Mouse (Mus musculus): ENCODE measurements at regions not wholly inside any gene's neighbourhood (a gene's known extent, or its start where the extent isn't known, plus 50 kb on each side); places are given as distances from the start of the nearest gene placed in this dataset.
A peak's percentile ranks its signal among the peaks of the same experiment; 100 is the strongest.

DNA sequence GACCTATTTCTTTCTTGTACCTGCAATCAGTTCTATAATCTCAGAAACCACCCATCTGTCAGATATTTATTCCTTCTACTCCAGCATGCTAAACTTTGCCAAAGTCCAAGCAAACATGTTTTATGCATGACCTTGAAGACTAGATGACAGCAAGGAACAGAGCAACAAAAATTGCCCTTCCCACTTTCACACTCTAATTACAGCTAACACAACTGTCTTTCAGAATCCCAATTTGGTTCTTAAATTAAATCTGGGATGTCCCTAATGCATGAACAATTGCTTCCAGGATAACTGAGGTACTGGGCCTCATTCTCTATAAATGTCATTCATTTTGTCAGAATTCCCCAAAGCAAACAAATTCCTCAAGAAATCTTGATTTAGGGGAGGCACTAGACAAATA lies 454.4 kb upstream of the Lrrc7 start:
- H3K27me3 ChIP-seq (ENCODE audit: control insufficient read depth, insufficient read depth, low read length), result no peaks in the 10 kb centered on the region
- no peak for DNase-seq
- TF ChIP-seq POLR2A (IDR thresholded peaks at IDR 0.05; ENCODE audit: borderline replicate concordance, insufficient read depth, low read length), result no peak
- no peak for TF ChIP-seq CTCF (IDR thresholded peaks at IDR 0.05; ENCODE audit: borderline replicate concordance, insufficient read depth, low read depth, low read length)
- H3K4me3 ChIP-seq (replicated peaks; ENCODE audit: insufficient read depth, low read depth, low read length), result no peak overlapping the region
- no peaks in the 10 kb centered on the region for H3K4me1 ChIP-seq (ENCODE audit: control insufficient read depth, insufficient read depth, low read length)
- no peak overlapping the region for H3K27ac ChIP-seq (ENCODE audit: insufficient read depth, low read length)

GRCm38 (mm10) chr3:159010954-159011638 lies 449.1 kb upstream of the Lrrc7 start:
- Histone ChIP-seq H3K27ac (ENCODE audit: insufficient read depth, low read length) (no peak overlapping the region), H3K4me1 (ENCODE audit: control insufficient read depth, insufficient read depth, low read length) (peaks cover 2% of the 10 kb centered on the region; the same call in 1 of the 2 replicates), H3K27me3 (ENCODE audit: control insufficient read depth, insufficient read depth, low read length) (no peaks in the 10 kb centered on the region), H3K4me3 (replicated peaks; ENCODE audit: insufficient read depth, low read depth, low read length) (no peak overlapping the region)
- DNase-seq, result peak; percentile 53 to 76
- TF ChIP-seq POLR2A (IDR thresholded peaks at IDR 0.05; ENCODE audit: borderline replicate concordance, insufficient read depth, low read length) (no peak), CTCF (IDR thresholded peaks at IDR 0.05; ENCODE audit: borderline replicate concordance, insufficient read depth, low read depth, low read length) (no peak)
- whole genome bisulfite sequencing, result 0% methylated on average over 1 of the region's 1 CpGs

- H3K27ac ChIP-seq (ENCODE audit: insufficient read depth, low read length), result no peak overlapping the region
- DNase-seq, result no peak
- no peak overlapping the region for H3K4me3 ChIP-seq (replicated peaks; ENCODE audit: insufficient read depth, low read depth, low read length)
- no peak for TF ChIP-seq CTCF (IDR thresholded peaks at IDR 0.05; ENCODE audit: borderline replicate concordance, insufficient read depth, low read depth, low read length)
- no peak for TF ChIP-seq POLR2A (IDR thresholded peaks at IDR 0.05; ENCODE audit: borderline replicate concordance, insufficient read depth, low read length)
- no peaks in the 10 kb centered on the region for H3K4me1 ChIP-seq (ENCODE audit: control insufficient read depth, insufficient read depth, low read length)
- no peaks in the 10 kb centered on the region for H3K27me3 ChIP-seq (ENCODE audit: control insufficient read depth, insufficient read depth, low read length)
- WGBS, result 65% methylated on average over 1 of the region's 1 CpGs
These were observed 442.0 kb upstream of the Lrrc7 start for GRCm38 (mm10) chr3:159004013-159004412.

DNA sequence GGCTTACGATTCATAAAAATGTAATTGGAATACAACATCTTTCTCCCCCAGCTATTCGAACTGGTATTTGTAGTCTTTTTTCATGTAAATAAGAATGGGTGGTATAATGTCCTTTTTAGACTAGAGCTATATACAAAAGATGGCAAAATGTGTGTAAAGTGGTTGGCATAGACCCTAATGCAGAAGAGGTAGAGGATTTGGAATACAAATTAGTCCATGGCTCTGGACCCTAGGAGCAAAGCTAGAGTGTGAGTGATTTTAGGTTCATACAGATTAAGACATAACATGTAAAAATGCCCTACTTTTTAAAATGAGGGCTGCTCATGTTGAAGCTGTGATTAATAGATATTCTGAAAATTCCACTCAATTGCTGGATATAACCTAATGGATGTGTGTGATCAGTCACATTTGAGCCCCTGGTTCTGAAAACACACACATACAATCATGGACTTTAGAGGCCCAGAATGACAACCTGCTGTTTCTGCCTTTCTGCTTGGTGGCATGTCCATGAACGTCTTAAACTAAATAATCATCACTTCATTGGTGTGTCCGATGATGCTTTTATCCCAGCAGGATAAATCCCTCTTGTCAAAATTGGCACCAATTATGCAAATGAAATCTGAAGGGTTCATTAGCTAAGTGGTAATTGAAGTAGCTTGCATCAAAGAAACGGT lies 423.6 kb upstream of the Lrrc7 start:
- DNase-seq, result no peak
- Histone ChIP-seq H3K27ac (ENCODE audit: insufficient read depth, low read length) (no peak overlapping the region), H3K27me3 (ENCODE audit: control insufficient read depth, insufficient read depth, low read length) (no peaks in the 10 kb centered on the region), H3K4me3 (replicated peaks; ENCODE audit: insufficient read depth, low read depth, low read length) (no peak overlapping the region), H3K4me1 (ENCODE audit: control insufficient read depth, insufficient read depth, low read length) (no peaks in the 10 kb centered on the region)
- WGBS, result 44% methylated on average over 5 of the region's 5 CpGs
- TF ChIP-seq CTCF (IDR thresholded peaks at IDR 0.05; ENCODE audit: borderline replicate concordance, insufficient read depth, low read depth, low read length) (no peak), POLR2A (IDR thresholded peaks at IDR 0.05; ENCODE audit: borderline replicate concordance, insufficient read depth, low read length) (no peak)

- TF ChIP-seq POLR2A (IDR thresholded peaks at IDR 0.05; ENCODE audit: borderline replicate concordance, insufficient read depth, low read length), result no peak
- no peak for TF ChIP-seq CTCF (IDR thresholded peaks at IDR 0.05; ENCODE audit: borderline replicate concordance, insufficient read depth, low read depth, low read length)
- Histone ChIP-seq H3K27ac (ENCODE audit: insufficient read depth, low read length) (no peak overlapping the region), H3K27me3 (ENCODE audit: control insufficient read depth, insufficient read depth, low read length) (no peaks in the 10 kb centered on the region), H3K4me1 (ENCODE audit: control insufficient read depth, insufficient read depth, low read length) (no peaks in the 10 kb centered on the region), H3K4me3 (replicated peaks; ENCODE audit: insufficient read depth, low read depth, low read length) (no peak overlapping the region)
- no peak for DNase-seq
These were observed 385.0 kb upstream of the Lrrc7 start for GRCm38 (mm10) chr3:158947063-158947462.

DNA sequence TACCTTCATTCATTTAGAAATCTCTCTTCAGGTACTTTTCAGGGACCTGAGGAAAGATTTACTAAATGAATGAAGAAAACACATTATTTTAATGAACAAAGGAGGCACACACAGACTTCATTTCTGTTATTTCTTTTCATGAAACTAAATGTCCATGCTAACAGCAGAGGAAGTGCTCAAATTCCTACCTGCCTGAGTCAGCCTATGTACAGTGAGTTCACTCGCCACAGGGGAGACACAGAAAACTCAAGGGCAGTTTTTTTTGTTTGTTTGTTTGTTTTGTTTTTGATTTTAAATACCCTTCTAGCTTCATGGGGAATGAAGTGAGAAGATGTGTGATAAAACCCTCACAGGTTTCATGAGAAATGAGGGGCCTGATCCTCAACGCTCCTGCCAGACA lies 343.1 kb upstream of the Lrrc7 start:
- TF ChIP-seq POLR2A (IDR thresholded peaks at IDR 0.05; ENCODE audit: borderline replicate concordance, insufficient read depth, low read length) (no peak), CTCF (IDR thresholded peaks at IDR 0.05; ENCODE audit: borderline replicate concordance, insufficient read depth, low read depth, low read length) (no peak)
- 86% methylated on average over 2 of the region's 2 CpGs for WGBS
- no peak for DNase-seq
- no peak overlapping the region for H3K27ac ChIP-seq (ENCODE audit: insufficient read depth, low read length)
- H3K4me3 ChIP-seq (replicated peaks; ENCODE audit: insufficient read depth, low read depth, low read length), result no peak overlapping the region
- H3K27me3 ChIP-seq (ENCODE audit: control insufficient read depth, insufficient read depth, low read length), result no peaks in the 10 kb centered on the region
- H3K4me1 ChIP-seq (ENCODE audit: control insufficient read depth, insufficient read depth, low read length), result no peaks in the 10 kb centered on the region

- Histone ChIP-seq H3K4me1 (ENCODE audit: control insufficient read depth, insufficient read depth, low read length) (no peaks in the 10 kb centered on the region), H3K4me3 (replicated peaks; ENCODE audit: insufficient read depth, low read depth, low read length) (no peak overlapping the region), H3K27me3 (ENCODE audit: control insufficient read depth, insufficient read depth, low read length) (no peaks in the 10 kb centered on the region), H3K27ac (ENCODE audit: insufficient read depth, low read length) (no peak overlapping the region)
- no peak for TF ChIP-seq POLR2A (IDR thresholded peaks at IDR 0.05; ENCODE audit: borderline replicate concordance, insufficient read depth, low read length)
- no peak for TF ChIP-seq CTCF (IDR thresholded peaks at IDR 0.05; ENCODE audit: borderline replicate concordance, insufficient read depth, low read depth, low read length)
- DNase-seq, result no peak
These were observed 337.4 kb upstream of the Lrrc7 start for GRCm38 (mm10) chr3:158899458-158899857.

DNA sequence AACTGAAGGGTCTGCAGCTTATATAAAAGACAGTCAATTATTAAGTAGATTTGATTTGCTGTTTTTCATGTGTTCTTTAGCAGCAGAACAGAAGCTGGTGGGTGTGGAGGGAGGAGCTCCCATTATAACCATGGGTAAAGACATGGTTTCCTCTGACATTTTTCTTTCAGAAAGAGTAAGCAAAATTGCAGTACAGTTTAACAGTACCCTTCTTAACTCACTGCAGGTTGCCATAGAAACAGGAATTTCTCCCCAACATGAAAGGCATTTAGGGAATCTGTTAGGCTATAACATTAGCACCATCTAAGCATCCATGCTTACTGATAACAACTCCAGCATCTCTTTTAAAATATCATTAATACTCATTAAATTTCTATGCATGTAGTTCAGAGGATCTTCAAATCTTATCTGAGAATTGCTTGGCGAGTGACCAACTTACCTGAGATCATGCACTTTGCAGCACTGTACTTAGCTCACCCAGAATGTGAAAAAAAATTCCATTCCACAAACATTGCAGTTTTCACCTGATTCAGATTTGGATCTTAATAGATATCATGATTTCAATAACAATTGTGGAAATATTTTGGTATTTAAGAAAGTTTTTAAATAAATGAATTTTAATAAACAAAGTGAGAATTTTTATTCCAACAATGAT lies 324.8 kb upstream of the Lrrc7 start:
- WGBS, result 80% methylated on average over 1 of the region's 1 CpGs
- H3K27me3 ChIP-seq (ENCODE audit: control insufficient read depth, insufficient read depth, low read length), result no peaks in the 10 kb centered on the region
- no peak for DNase-seq
- no peak overlapping the region for H3K4me3 ChIP-seq (replicated peaks; ENCODE audit: insufficient read depth, low read depth, low read length)
- TF ChIP-seq CTCF (IDR thresholded peaks at IDR 0.05; ENCODE audit: borderline replicate concordance, insufficient read depth, low read depth, low read length), result no peak
- no peak overlapping the region for H3K27ac ChIP-seq (ENCODE audit: insufficient read depth, low read length)
- no peaks in the 10 kb centered on the region for H3K4me1 ChIP-seq (ENCODE audit: control insufficient read depth, insufficient read depth, low read length)
